Mouse (Mus musculus): ENCODE measurements around the gene Eef1akmt3. TPM values are rescaled to one million over a fixed set of nuclear protein-coding genes. Genes with fewer than 3 reads are reported as not detected.

Gene Eef1akmt3
- polyA plus RNA-seq, 1 experiment from 2014 or later: 0.15 TPM

DNA sequence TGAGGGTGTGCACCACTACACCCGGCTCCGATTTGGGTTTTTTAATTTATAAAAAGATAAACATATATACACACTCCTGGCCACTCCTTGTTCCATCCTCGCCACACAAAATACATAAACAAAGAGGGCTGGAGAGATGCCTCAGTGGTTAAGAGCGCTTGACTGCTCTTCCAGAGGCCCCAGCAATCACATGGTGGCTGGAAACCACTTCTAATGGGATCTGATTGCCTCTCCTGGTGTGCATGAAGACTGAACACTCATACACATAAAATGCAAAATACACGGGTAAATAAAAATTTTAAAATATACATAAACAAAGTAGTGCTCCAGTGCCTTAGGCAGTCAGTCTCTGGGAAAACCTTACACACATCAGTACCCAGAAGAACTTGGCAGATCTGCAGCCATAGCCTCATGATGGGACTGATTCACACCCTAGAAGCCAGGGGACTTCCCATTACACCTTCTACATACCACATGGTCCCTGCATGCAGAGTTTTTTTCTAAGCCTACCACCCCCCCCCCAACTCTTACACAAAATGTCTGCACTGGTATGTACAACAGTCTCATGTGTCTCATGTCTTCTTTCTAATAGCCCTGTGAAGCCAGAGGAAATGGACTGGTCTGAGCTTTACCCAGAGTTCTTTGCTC lies 1.3 kb upstream of the Eef1akmt3 start:
- peaks cover 12% of the 10 kb centered on the region for H3K4me1 ChIP-seq
- ATAC-seq (ENCODE audit: low FRiP score, low read depth): no peak
- 14% methylated on average over 5 of the region's 5 CpGs for WGBS

DNA sequence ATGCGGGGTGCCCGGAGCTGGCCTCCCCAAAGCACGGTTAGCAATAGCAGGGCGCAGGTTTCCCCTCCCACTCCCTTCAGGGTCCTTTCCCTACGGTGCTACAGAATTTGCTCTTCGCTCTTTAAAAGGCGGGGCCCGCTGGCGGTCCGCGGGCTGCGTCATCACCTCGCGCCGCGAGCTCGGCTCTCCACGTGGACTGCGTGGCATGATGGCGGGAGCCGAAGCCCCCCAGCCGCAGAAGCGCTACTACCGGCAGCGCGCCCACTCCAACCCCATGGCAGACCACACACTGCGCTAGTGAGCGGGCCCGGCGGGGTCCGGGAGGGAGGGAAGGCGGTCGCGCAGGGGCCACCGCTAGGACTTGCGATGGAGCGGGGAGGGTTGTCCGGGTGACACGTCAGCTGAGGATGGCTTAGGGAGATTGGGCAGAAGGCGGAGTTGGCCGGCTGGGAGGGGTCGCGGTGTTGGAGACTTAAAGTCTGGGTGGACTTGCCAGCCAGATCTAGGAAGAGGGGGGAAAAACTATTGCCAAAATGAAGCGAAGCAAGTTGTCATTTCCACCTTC lies 543 bp upstream of the Eef1akmt3 start:
- Histone ChIP-seq H3K4me1 (peaks cover 12% of the 10 kb centered on the region), H3K4me2 (replicated peaks) (peak overlapping the region; percentile 99), H3K27me3 (replicated peaks) (peaks cover 5% of the 10 kb centered on the region; the same call in 1 of the 2 replicates), H3K36me3 (peaks cover 8% of the 10 kb centered on the region), H3K9ac (peak overlapping the region; percentile 67), H3K27ac (no peak overlapping the region), H3K9me3 (no peaks in the 10 kb centered on the region), H3K4me3 (peak overlapping the region; percentile 76)
- under 1% methylated on average over 44 of the region's 44 CpGs for WGBS
- ATAC-seq (ENCODE audit: low FRiP score, low read depth): peak; percentile 85

More for the DNA sequence above, 1.3 kb upstream of the Eef1akmt3 start:
- peak overlapping the region; percentile 76 for H3K4me3 ChIP-seq
- H3K4me2 ChIP-seq (replicated peaks): peak overlapping the region; percentile 99
- no peak overlapping the region for H3K27ac ChIP-seq
- no peaks in the 10 kb centered on the region for H3K9me3 ChIP-seq
- no peak overlapping the region; the same call in 1 of the 2 replicates for H3K9ac ChIP-seq
- H3K27me3 ChIP-seq (replicated peaks): peaks cover 12% of the 10 kb centered on the region
- peaks cover 8% of the 10 kb centered on the region for H3K36me3 ChIP-seq

DNA sequence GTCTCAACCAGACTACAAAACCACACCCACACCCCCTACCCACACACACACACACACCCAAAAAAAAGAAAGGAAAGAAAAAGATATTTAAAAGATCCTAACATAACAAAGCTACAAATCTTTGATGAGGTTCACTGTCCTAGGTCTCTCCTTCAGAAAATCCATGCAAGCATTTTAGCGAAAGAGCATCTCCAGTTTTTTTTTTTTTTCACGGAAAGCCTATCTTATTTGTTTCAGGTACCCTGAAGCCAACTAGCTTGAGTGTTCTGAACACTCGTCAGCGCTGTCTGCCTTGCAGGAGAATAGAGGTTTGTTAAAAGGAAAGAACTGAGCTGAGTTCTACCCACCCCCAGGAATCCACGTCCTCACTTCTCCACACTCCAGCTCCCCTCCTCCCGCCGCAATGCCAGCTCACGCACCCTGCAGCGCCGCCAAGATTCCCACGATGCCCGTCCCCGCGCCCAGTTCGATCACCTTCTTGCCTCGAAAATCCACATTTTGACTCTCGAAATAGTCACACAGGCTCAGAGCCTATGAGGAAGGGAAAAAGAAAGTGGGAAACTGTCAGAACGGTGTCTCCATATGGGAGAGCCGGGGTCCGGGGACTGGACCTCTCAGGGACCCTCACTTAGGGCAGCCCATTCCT lies 621 bp downstream of the Eef1akmt3 start:
- H3K4me3 ChIP-seq: peak overlapping the region; percentile 76
- ATAC-seq (ENCODE audit: low FRiP score, low read depth): peak; percentile 35
- peak overlapping the region; percentile 67 for H3K9ac ChIP-seq
- H3K4me1 ChIP-seq: peaks cover 12% of the 10 kb centered on the region
- H3K27ac ChIP-seq: no peak overlapping the region
- no peaks in the 10 kb centered on the region for H3K9me3 ChIP-seq
- peaks cover 8% of the 10 kb centered on the region for H3K36me3 ChIP-seq
- H3K4me2 ChIP-seq (replicated peaks): peak overlapping the region; percentile 99
- peaks cover 4% of the 10 kb centered on the region; the same call in 1 of the 2 replicates for H3K27me3 ChIP-seq (replicated peaks)
- 2% methylated on average over 20 of the region's 20 CpGs for WGBS

DNA sequence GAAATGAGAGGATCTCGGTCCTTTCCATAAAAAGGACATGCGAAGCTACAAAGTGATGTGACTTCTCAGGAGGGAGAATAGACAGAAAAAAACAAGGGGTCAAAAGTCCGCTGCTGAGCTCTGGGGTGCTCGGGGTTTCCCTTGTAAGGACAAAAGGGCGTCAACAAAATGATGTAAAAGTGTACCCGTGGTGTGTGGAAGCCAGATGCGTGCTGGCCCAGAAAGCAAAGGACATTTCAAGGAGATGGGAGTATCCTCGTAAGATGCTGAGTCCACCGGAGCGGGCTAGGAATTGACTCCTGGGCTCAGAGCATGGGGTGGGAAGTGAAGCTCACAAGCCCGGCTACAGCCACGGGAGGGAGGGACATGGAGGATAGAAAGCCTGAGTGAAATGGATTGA lies 3.7 kb downstream of the Eef1akmt3 start:
- Histone ChIP-seq H3K9ac (no peak overlapping the region), H3K4me3 (no peak overlapping the region), H3K36me3 (no peaks in the 10 kb centered on the region), H3K27me3 (replicated peaks) (peaks cover 4% of the 10 kb centered on the region; the same call in 1 of the 2 replicates), H3K4me2 (replicated peaks) (no peak overlapping the region), H3K27ac (no peak overlapping the region), H3K9me3 (no peaks in the 10 kb centered on the region), H3K4me1 (peaks cover 11% of the 10 kb centered on the region)
- 72% methylated on average over 12 of the region's 12 CpGs for WGBS
- ATAC-seq (ENCODE audit: low FRiP score, low read depth): no peak

DNA sequence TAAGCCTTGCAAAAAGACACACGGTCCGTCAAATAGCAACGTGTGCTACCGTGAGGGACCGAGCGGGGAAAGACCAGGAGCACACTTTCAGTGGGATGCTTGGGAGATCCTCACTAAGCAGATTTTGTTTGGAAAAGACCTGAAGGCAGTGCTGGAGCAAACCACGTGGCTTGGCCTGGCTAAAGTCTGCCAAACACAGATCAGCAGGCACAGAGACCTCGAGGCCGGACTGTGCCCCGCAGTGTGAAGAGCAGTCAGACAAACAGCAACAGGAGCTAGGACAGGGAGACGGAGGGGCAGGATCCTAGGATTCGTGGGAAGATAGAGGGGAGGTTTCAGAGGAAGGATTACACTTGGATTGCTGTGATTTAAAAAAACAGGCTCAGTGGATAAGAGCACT lies 5.0 kb downstream of the Eef1akmt3 start:
- ATAC-seq (ENCODE audit: low FRiP score, low read depth): no peak
- no peak overlapping the region for H3K4me2 ChIP-seq (replicated peaks)
- H3K27ac ChIP-seq: no peak overlapping the region
- H3K36me3 ChIP-seq: no peaks in the 10 kb centered on the region
- H3K9ac ChIP-seq: no peak overlapping the region
- H3K9me3 ChIP-seq: no peaks in the 10 kb centered on the region
- H3K27me3 ChIP-seq (replicated peaks): peaks cover 4% of the 10 kb centered on the region; the same call in 1 of the 2 replicates
- WGBS: 88% methylated on average over 12 of the region's 12 CpGs
- H3K4me1 ChIP-seq: peaks cover 5% of the 10 kb centered on the region; the same call in 1 of the 2 replicates
- no peak overlapping the region for H3K4me3 ChIP-seq

DNA sequence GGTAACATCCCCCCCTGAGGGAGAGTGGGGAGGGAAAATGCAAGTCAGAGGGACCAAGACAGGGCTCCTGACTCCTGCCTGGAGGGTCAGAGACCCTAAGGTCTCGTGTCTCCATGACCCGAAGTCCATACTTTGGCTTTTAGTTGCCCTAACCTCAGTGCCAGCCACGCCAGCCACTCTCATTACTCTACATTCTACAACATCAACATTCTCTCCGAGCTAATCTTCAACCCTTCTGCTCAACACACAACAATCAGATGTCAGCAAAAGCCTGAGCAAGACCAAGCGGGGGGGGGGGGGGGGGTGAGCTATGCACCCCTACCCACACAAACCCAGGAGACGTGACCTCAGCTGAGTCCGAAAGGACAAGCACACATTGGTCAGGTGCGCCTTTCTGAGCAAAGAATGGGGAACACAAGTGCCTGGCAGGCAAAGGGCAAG lies 8.0 kb downstream of the Eef1akmt3 start:
- H3K4me3 ChIP-seq: no peak overlapping the region
- H3K9ac ChIP-seq: no peak overlapping the region
- peaks cover 4% of the 10 kb centered on the region for H3K36me3 ChIP-seq
- H3K27me3 ChIP-seq (replicated peaks): no peaks in the 10 kb centered on the region
- ATAC-seq (ENCODE audit: low FRiP score, low read depth): no peak
- H3K4me1 ChIP-seq: peaks cover 9% of the 10 kb centered on the region; the same call in 1 of the 2 replicates
- no peak overlapping the region for H3K27ac ChIP-seq
- 85% methylated on average over 8 of the region's 8 CpGs for WGBS
- no peak overlapping the region for H3K4me2 ChIP-seq (replicated peaks)
- H3K9me3 ChIP-seq: no peaks in the 10 kb centered on the region

DNA sequence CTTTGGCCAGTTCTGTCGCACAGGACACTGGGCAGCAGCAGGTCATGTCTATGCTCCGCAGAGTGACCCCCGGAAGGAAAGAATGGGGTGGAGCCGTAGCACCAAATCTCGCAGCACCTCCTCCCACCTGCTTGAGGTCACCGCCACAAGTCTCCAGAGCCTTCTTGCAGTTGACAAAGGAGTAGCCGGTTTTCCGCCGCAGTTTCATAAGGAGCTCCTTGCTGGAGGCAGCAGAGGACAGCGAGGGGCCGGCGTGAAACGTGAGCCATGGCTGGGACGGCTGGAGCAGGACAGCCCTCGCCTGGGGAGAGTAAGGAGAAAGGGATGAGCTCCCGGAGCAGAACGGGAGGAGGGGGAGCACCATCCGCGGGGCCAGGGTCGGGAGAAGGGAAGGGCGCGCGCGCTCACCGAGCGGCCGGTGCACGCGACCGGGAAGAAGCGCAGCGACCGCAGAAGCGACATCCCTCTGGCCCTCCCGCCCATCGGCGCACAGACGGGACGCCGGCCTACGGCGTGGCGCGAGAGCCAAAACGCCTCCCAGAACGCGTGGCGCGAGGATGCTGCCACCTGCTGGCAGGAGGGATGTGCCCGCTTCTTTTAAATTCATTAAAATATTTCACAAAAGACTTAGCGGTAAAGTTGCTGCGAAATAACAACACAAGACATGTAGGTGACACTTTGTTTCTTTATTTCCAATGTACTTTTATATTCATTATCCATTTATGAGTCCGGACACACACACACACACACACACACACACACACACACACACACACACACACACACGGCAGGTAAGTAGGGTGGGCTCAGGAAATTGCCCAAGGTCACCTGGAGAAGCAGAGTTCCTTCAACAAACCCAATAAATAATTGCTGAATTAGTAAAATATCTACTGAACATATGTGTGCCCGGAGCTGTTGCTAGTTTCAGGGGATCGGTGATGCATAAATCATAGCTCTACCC lies 10.7 kb downstream of the Eef1akmt3 start, which contains the start of gene Tsfm:
Gene Tsfm (minus strand): TSS at position 505 of the 961 bp plus-strand sequence.
- H3K27ac ChIP-seq: no peak within 1 kb of the TSS
- no peaks in the 10 kb centered on the region for H3K27me3 ChIP-seq (replicated peaks)
- no peaks in the 10 kb centered on the region for H3K9me3 ChIP-seq
- peak; percentile 83 for ATAC-seq (ENCODE audit: low FRiP score, low read depth)
- H3K36me3 ChIP-seq: peaks cover 31% of the 10 kb centered on the region
- H3K9ac ChIP-seq: peak within 1 kb of the TSS; percentile 85
- H3K4me3 ChIP-seq: peak within 1 kb of the TSS; percentile 75
- H3K4me2 ChIP-seq (replicated peaks): peak within 1 kb of the TSS; percentile 91
- H3K4me1 ChIP-seq: peaks cover 9% of the 10 kb centered on the region; the same call in 1 of the 2 replicates
- WGBS: 5% methylated on average over 56 of the region's 56 CpGs

DNA sequence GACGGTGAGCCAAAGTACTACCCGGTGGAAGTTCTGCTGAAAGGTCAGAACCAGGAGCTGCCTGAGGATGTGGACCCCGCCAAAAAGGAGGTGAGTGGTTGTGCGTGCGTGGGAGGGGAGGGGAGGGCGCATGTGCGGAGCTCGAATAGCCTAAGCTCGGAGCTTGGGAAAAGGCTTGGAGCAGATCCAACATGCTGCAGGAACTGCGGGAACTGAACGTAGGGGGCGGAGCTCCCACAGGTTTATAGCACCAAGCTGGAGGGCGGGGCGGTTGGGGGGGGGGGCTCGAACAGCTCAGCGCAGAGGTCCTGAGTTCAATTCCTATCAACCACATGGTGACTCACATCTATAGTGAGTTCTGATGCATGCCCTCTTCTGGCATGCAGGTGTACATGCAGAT lies 22.9 kb downstream of the Eef1akmt3 start:
- 75% methylated on average over 16 of the region's 16 CpGs for WGBS
- Histone ChIP-seq H3K36me3 (peaks cover 20% of the 10 kb centered on the region), H3K27me3 (replicated peaks) (no peaks in the 10 kb centered on the region), H3K4me3 (no peak overlapping the region), H3K4me2 (replicated peaks) (no peak overlapping the region), H3K9me3 (no peaks in the 10 kb centered on the region), H3K9ac (no peak overlapping the region), H3K4me1 (no peaks in the 10 kb centered on the region), H3K27ac (no peak overlapping the region)
- ATAC-seq (ENCODE audit: low FRiP score, low read depth): no peak

DNA sequence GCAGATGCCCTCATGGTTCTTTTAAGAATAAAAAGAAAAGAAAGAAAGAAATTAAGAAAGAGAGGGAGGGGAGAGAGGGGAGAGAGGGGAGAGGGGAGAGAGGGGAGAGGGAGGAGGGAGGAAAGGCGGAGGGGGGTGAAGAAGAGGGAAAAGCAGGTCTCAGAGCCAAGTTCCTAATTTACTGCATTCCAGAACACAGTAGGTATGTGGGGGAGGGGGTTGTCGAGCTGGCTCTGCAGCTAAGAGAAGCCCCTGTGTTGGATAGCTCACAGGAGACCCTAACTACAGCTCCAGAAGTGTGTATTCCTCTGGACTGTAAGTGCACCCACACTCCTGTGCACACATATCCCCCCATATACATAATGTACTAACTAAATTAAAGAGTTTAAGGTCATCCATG lies 24.2 kb downstream of the Eef1akmt3 start:
- Histone ChIP-seq H3K36me3 (peaks cover 8% of the 10 kb centered on the region), H3K27ac (no peak overlapping the region), H3K9me3 (no peaks in the 10 kb centered on the region), H3K4me3 (no peak overlapping the region), H3K4me2 (replicated peaks) (no peak overlapping the region), H3K4me1 (no peaks in the 10 kb centered on the region), H3K9ac (no peak overlapping the region), H3K27me3 (replicated peaks) (no peaks in the 10 kb centered on the region)
- WGBS: 10% methylated on average over 2 of the region's 2 CpGs
- no peak for ATAC-seq (ENCODE audit: low FRiP score, low read depth)

DNA sequence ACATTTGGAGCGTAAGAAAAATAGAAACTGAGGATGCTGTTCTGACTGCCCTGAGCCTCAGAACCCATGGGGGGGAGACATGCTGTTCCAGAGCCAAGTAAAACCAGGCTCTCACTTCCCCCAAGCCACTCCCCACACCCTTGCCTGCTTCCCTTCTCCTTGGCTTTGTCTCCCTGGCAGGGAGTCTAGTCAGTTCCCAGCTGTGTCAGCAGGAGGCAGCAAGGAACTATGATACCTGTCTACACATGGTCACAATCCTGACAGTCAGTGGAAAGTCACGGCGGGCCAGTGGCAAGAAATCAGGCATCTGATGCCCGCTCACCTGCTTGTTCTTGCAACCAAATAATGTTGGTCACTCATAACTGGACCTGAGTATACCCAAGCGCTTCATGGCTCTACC lies 24.8 kb downstream of the Eef1akmt3 start:
- H3K27me3 ChIP-seq (replicated peaks): no peaks in the 10 kb centered on the region
- no peak overlapping the region for H3K9ac ChIP-seq
- 76% methylated on average over 5 of the region's 5 CpGs for WGBS
- no peak overlapping the region for H3K4me3 ChIP-seq
- no peak overlapping the region for H3K27ac ChIP-seq
- H3K4me2 ChIP-seq (replicated peaks): no peak overlapping the region
- H3K36me3 ChIP-seq: 0 out of 2 replicates have a peak, but pooled peaks cover 2% of the 10 kb centered on the region
- no peaks in the 10 kb centered on the region for H3K4me1 ChIP-seq
- no peak for ATAC-seq (ENCODE audit: low FRiP score, low read depth)
- H3K9me3 ChIP-seq: no peaks in the 10 kb centered on the region

DNA sequence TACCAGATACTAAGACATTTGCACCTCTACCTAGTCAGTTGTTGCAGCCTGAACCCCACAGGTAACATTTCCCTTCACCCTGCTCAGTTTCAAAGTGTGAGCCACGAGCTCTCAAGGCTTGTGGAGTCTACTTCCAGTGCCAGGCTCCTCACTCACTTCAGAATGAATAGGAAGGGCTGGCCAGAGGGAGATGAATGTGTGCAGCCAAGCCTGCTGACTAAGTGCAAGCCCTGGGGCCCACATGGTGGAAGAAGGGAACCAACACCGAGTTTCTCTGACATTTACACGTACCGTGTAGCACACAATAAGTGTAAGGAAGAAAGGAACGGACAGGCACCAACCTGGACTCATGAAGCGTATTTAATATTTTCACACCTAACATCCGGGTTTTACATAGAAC lies 37.5 kb downstream of the Eef1akmt3 start:
- no peak overlapping the region for H3K4me3 ChIP-seq
- no peak overlapping the region for H3K27ac ChIP-seq
- WGBS: 83% methylated on average over 7 of the region's 7 CpGs
- no peak for ATAC-seq (ENCODE audit: low FRiP score, low read depth)
- no peaks in the 10 kb centered on the region for H3K9me3 ChIP-seq
- H3K9ac ChIP-seq: no peak overlapping the region
- H3K4me1 ChIP-seq: no peaks in the 10 kb centered on the region
- H3K36me3 ChIP-seq: peaks cover 12% of the 10 kb centered on the region
- no peak overlapping the region for H3K4me2 ChIP-seq (replicated peaks)
- H3K27me3 ChIP-seq (replicated peaks): no peaks in the 10 kb centered on the region

Data from neural tube, embryonic 12.5 days (tissue).